Mouse (Mus musculus) bone marrow macrophage, adult 2 months (primary cell): Measurements from ENCODE around the gene Bmpr1b.

Experiments used
- CTCF ChIP-seq: IDR thresholded peaks from 2 replicates; pipeline ENCODE4 v1.5.1; 2012; ENCODE audit warnings: low read depth, mild to moderate bottlenecking, low read length, moderate library complexity
- POLR2A ChIP-seq: IDR thresholded peaks from 2 replicates; pipeline ENCODE4 v1.6.1; 2012; ENCODE audit warnings: mild to moderate bottlenecking, low read depth, low read length, borderline replicate concordance

DNA sequence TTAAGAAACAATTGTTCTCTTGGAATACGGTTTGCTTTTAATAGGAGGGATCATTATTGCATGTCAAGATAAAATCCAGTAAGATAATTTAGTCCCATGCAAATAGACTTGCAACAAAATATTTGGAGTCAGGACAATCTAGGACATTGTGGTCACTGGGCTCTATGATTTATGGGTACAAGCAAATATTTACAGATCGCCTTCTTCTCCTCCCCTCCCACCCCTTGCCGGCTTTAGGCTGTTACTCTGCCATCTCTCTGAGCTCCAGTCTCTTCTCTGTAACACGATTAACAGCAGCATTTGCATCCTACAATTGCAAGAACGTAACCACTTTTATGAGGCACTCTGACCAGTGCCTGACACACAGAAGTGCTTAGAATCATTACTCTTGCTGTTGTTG, 104.1 kb downstream of the Bmpr1b start:
- no peak for TF ChIP-seq CTCF
- TF ChIP-seq POLR2A = no peak
